Mouse (Mus musculus) neural tube, embryonic 15.5 days (tissue): ENCODE data around the gene Adamts10. TPM values are rescaled to one million over a fixed set of nuclear protein-coding genes. Genes with fewer than 3 reads are reported as not detected.

ENCODE experiments used
- ATAC-seq: fragments of 200-750 bp; cut with Nextera tagmentation; 2 replicates; pipeline ENCODE4 v1.8.0; 2017; ENCODE audit warnings: mild to moderate bottlenecking, moderate TSS enrichment, moderate library complexity; ENCODE audit not compliant: low FRiP score
- H3K27ac ChIP-seq: fragments of 300-500 bp; sonication (generic); replicated peaks from 2 replicates; pipeline ENCODE4 v1.5.1; 2015; ENCODE audit warnings: mild to moderate bottlenecking, inconsistent platforms
- H3K27me3 ChIP-seq: fragments of 300-500 bp; sonication (generic); replicated peaks from 2 replicates; pipeline ENCODE4 v1.6.1; 2015; ENCODE audit warnings: inconsistent platforms
- H3K36me3 ChIP-seq: fragments of 300-500 bp; sonication (generic); 2 replicates; pipeline ENCODE4 v1.6.1; 2015; ENCODE audit warnings: inconsistent platforms
- H3K4me1 ChIP-seq: fragments of 300-500 bp; sonication (generic); 2 replicates; pipeline ENCODE4 v1.6.1; 2015; ENCODE audit warnings: inconsistent platforms
- H3K4me2 ChIP-seq: fragments of 300-500 bp; sonication (generic); 2 replicates; pipeline ENCODE4 v1.6.1; 2015; ENCODE audit warnings: inconsistent platforms, mild to moderate bottlenecking, moderate library complexity
- H3K4me3 ChIP-seq: fragments of 300-500 bp; sonication (generic); replicated peaks from 2 replicates; pipeline ENCODE4 v1.5.1; 2015; ENCODE audit warnings: mild to moderate bottlenecking, inconsistent platforms
- H3K9ac ChIP-seq: fragments of 300-500 bp; sonication (generic); replicated peaks from 2 replicates; pipeline ENCODE4 v1.6.1; 2015; ENCODE audit warnings: mild to moderate bottlenecking, inconsistent platforms
- H3K9me3 ChIP-seq: fragments of 300-500 bp; sonication (generic); replicated peaks from 2 replicates; pipeline ENCODE4 v1.6.1; 2016; ENCODE audit warnings: inconsistent platforms
- WGBS: fragments of 180-500 bp; shearing (Covaris S2); methylation state at CpG from one replicate; pipeline ENCODE4 v1.1.7; 2015; ENCODE audit warnings: mixed read lengths; 5-methylcytosine and 5-hydroxymethylcytosine counted together
- polyA plus RNA-seq: library from polyadenylated mRNA; unstranded; fragments of >200 nt; fragmentation: Nextera tagmentation; extraction: Ambion mirVana; gene quantifications from 2 replicates; pipeline ENCODE4 v1.2.1, GENCODE M21; 2015

Adamts10 gene
- polyA plus RNA-seq, 1 experiment from 2014 or later = 63.9 TPM

- Histone ChIP-seq H3K27ac (no peak overlapping the region), H3K4me1 (no peaks in the 10 kb centered on the region), H3K9me3 (no peaks in the 10 kb centered on the region), H3K9ac (no peak overlapping the region), H3K4me3 (no peak overlapping the region), H3K4me2 (no peak overlapping the region), H3K36me3 (no peaks in the 10 kb centered on the region), H3K27me3 (no peaks in the 10 kb centered on the region)
- WGBS = 95% methylated on average over 5 of the region's 5 CpGs
- ATAC-seq = no peak
Observed at GRCm38 (mm10) chr17:33513874-33514273, 10.1 kb upstream of the Adamts10 start.

- WGBS = 71% methylated on average over 1 of the region's 1 CpGs
- Histone ChIP-seq H3K27me3 (no peaks in the 10 kb centered on the region), H3K9me3 (no peaks in the 10 kb centered on the region), H3K36me3 (no peaks in the 10 kb centered on the region), H3K4me2 (no peak overlapping the region), H3K4me1 (peaks cover 17% of the 10 kb centered on the region), H3K9ac (no peak overlapping the region), H3K4me3 (no peak overlapping the region), H3K27ac (no peak overlapping the region)
- no peak for ATAC-seq
Observed at GRCm38 (mm10) chr17:33520366-33520765, 3.6 kb upstream of the Adamts10 start.

- Histone ChIP-seq H3K4me2 (peak overlapping the region; percentile 75), H3K27ac (peak overlapping the region; percentile 76)
Observed at GRCm38 (mm10) chr17:33523431-33523917, 530 bp upstream of the Adamts10 start.

GRCm38 (mm10) chr17:33524806-33525373 is 886 bp downstream of the Adamts10 start:
- H3K9ac ChIP-seq = peak overlapping the region; percentile 61
- WGBS = 7% methylated on average over 2 of the region's 2 CpGs
- ATAC-seq = peak; percentile 44
- H3K27ac ChIP-seq = peak overlapping the region; percentile 76
- peaks cover 29% of the 10 kb centered on the region for H3K4me1 ChIP-seq
- H3K36me3 ChIP-seq = peaks cover 14% of the 10 kb centered on the region
- peak overlapping the region; percentile 54 for H3K4me3 ChIP-seq
- peak overlapping the region; percentile 75 for H3K4me2 ChIP-seq
- H3K27me3 ChIP-seq = no peaks in the 10 kb centered on the region
- no peaks in the 10 kb centered on the region for H3K9me3 ChIP-seq

More at GRCm38 (mm10) chr17:33523431-33523917, 530 bp upstream of the Adamts10 start:
- peak overlapping the region; percentile 61 for H3K9ac ChIP-seq
- H3K36me3 ChIP-seq = 0 out of 2 replicates have a peak, but pooled peaks cover under 1% of the 10 kb centered on the region
- WGBS = 2% methylated on average over 9 of the region's 13 CpGs
- peak; percentile 62; the same call in 1 of the 2 replicates for ATAC-seq
- H3K4me3 ChIP-seq = peak overlapping the region; percentile 54
- peaks cover 29% of the 10 kb centered on the region for H3K4me1 ChIP-seq
- H3K27me3 ChIP-seq = no peaks in the 10 kb centered on the region
- no peaks in the 10 kb centered on the region for H3K9me3 ChIP-seq

GRCm38 (mm10) chr17:33526506-33526905 is 2.5 kb downstream of the Adamts10 start:
- WGBS = 80% methylated on average over 3 of the region's 3 CpGs
- Histone ChIP-seq H3K4me3 (no peak overlapping the region), H3K4me2 (0 out of 2 replicates have a peak overlapping the region, but pooled peaks have one; percentile 9), H3K36me3 (peaks cover 30% of the 10 kb centered on the region), H3K9ac (no peak overlapping the region), H3K9me3 (no peaks in the 10 kb centered on the region), H3K27ac (no peak overlapping the region), H3K27me3 (no peaks in the 10 kb centered on the region), H3K4me1 (peaks cover 29% of the 10 kb centered on the region)
- no peak for ATAC-seq

- Histone ChIP-seq H3K9me3 (no peaks in the 10 kb centered on the region), H3K36me3 (peaks cover 48% of the 10 kb centered on the region), H3K9ac (no peak overlapping the region), H3K27ac (no peak overlapping the region), H3K4me3 (no peak overlapping the region), H3K4me1 (no peaks in the 10 kb centered on the region), H3K4me2 (no peak overlapping the region), H3K27me3 (no peaks in the 10 kb centered on the region)
- WGBS = 98% methylated on average over 3 of the region's 3 CpGs
- no peak for ATAC-seq
Observed at GRCm38 (mm10) chr17:33539106-33539675, 15.2 kb downstream of the Adamts10 start.

- H3K9ac ChIP-seq = no peak overlapping the region
- no peak overlapping the region for H3K27ac ChIP-seq
- H3K4me2 ChIP-seq = no peak overlapping the region
- no peaks in the 10 kb centered on the region for H3K27me3 ChIP-seq
- ATAC-seq = no peak
- H3K9me3 ChIP-seq = no peaks in the 10 kb centered on the region
- H3K4me1 ChIP-seq = no peaks in the 10 kb centered on the region
- no peak overlapping the region for H3K4me3 ChIP-seq
- WGBS = 91% methylated on average over 4 of the region's 4 CpGs
- peaks cover 44% of the 10 kb centered on the region for H3K36me3 ChIP-seq
Observed at GRCm38 (mm10) chr17:33539878-33540277, 15.9 kb downstream of the Adamts10 start.

GRCm38 (mm10) chr17:33549212-33549611 is 25.2 kb downstream of the Adamts10 start:
- no peak for ATAC-seq
- no peaks in the 10 kb centered on the region for H3K4me1 ChIP-seq
- no peak overlapping the region for H3K9ac ChIP-seq
- no peak overlapping the region for H3K4me2 ChIP-seq
- H3K27me3 ChIP-seq = no peaks in the 10 kb centered on the region
- WGBS = 95% methylated on average over 6 of the region's 6 CpGs
- no peak overlapping the region for H3K4me3 ChIP-seq
- no peaks in the 10 kb centered on the region for H3K9me3 ChIP-seq
- no peak overlapping the region for H3K27ac ChIP-seq
- peaks cover 42% of the 10 kb centered on the region for H3K36me3 ChIP-seq

- WGBS = 90% methylated on average over 10 of the region's 10 CpGs
- Histone ChIP-seq H3K9ac (no peak overlapping the region), H3K27me3 (no peaks in the 10 kb centered on the region), H3K4me1 (no peaks in the 10 kb centered on the region), H3K4me3 (no peak overlapping the region), H3K4me2 (no peak overlapping the region), H3K9me3 (no peaks in the 10 kb centered on the region), H3K36me3 (peaks cover 34% of the 10 kb centered on the region), H3K27ac (no peak overlapping the region)
- ATAC-seq = no peak
Observed at GRCm38 (mm10) chr17:33550388-33550787, 26.4 kb downstream of the Adamts10 start.

- H3K27me3 ChIP-seq = no peaks in the 10 kb centered on the region
- no peak for ATAC-seq
- no peaks in the 10 kb centered on the region for H3K4me1 ChIP-seq
- H3K27ac ChIP-seq = no peak overlapping the region
- peaks cover 32% of the 10 kb centered on the region for H3K36me3 ChIP-seq
- WGBS = 94% methylated on average over 4 of the region's 4 CpGs
- no peaks in the 10 kb centered on the region for H3K9me3 ChIP-seq
- H3K4me2 ChIP-seq = no peak overlapping the region
- no peak overlapping the region for H3K9ac ChIP-seq
- no peak overlapping the region for H3K4me3 ChIP-seq
Observed at GRCm38 (mm10) chr17:33552113-33552512, 28.1 kb downstream of the Adamts10 start.

- no peaks in the 10 kb centered on the region for H3K4me1 ChIP-seq
- H3K4me3 ChIP-seq = no peak overlapping the region
- H3K9me3 ChIP-seq = no peaks in the 10 kb centered on the region
- 43% methylated on average over 4 of the region's 4 CpGs for WGBS
- no peaks in the 10 kb centered on the region for H3K27me3 ChIP-seq
- no peak for ATAC-seq
- H3K4me2 ChIP-seq = no peak overlapping the region
- H3K36me3 ChIP-seq = peaks cover 27% of the 10 kb centered on the region
- no peak overlapping the region for H3K27ac ChIP-seq
- no peak overlapping the region for H3K9ac ChIP-seq
Observed at GRCm38 (mm10) chr17:33552964-33553363, 29.0 kb downstream of the Adamts10 start.

GRCm38 (mm10) chr17:33554536-33554935 is 30.5 kb downstream of the Adamts10 start:
- H3K4me2 ChIP-seq = no peak overlapping the region
- ATAC-seq = no peak
- 100% methylated on average over 1 of the region's 1 CpGs for WGBS

More at GRCm38 (mm10) chr17:33554536-33554935, 30.5 kb downstream of the Adamts10 start:
- Histone ChIP-seq H3K9me3 (no peaks in the 10 kb centered on the region), H3K4me1 (no peaks in the 10 kb centered on the region), H3K4me3 (no peak overlapping the region), H3K36me3 (peaks cover 14% of the 10 kb centered on the region), H3K27me3 (no peaks in the 10 kb centered on the region), H3K9ac (no peak overlapping the region), H3K27ac (no peak overlapping the region)
